22 mouse cellular contexts compared by ENCODE assay signal in genomic region chr14:13578101-13578500, GRCm38 (mm10).
"Had no signal": no experiment of that assay in that cellular context is flagged by ENCODE, and none has a peak within 500 bp of the region (broad histone marks: within the 10 kb centered on the region; RNA-seq: fewer than 3 reads in every experiment).

No protein-coding gene starts in this region.

- H3K4me2 ChIP-seq: limb, embryonic 12.5 days; limb, embryonic 15.5 days; liver, embryonic 11.5 days; lung, embryonic 14.5 days; midbrain, embryonic 13.5 days; neural tube, embryonic 13.5 days; stomach, embryonic 15.5 days had no signal

- H3K4me3 ChIP-seq: limb, embryonic 12.5 days; limb, embryonic 15.5 days; midbrain, embryonic 10.5 days; midbrain, embryonic 13.5 days; myocyte; neural tube, embryonic 13.5 days; stomach, embryonic 15.5 days had no signal

- H3K27ac ChIP-seq: limb, embryonic 12.5 days; limb, embryonic 15.5 days; liver, embryonic 14.5 days; macrophage; midbrain, embryonic 10.5 days; midbrain, embryonic 13.5 days; neural tube, embryonic 13.5 days; stomach, embryonic 15.5 days had no signal

- H3K9ac ChIP-seq: limb, embryonic 12.5 days; limb, embryonic 15.5 days; liver, embryonic 14.5 days; liver, postnatal 0 days; lung, embryonic 14.5 days; midbrain, embryonic 13.5 days; neural tube, embryonic 13.5 days; stomach, embryonic 15.5 days had no signal

- ATAC-seq: liver, postnatal 0 days; lung, postnatal 0 days; midbrain, embryonic 13.5 days; midbrain, embryonic 16.5 days had no signal

- H3K36me3 ChIP-seq: limb, embryonic 12.5 days; limb, embryonic 15.5 days; midbrain, embryonic 10.5 days; midbrain, embryonic 13.5 days; neural tube, embryonic 13.5 days; stomach, embryonic 15.5 days had no signal

- H3K9me3 ChIP-seq: limb, embryonic 12.5 days; limb, embryonic 15.5 days; midbrain, embryonic 10.5 days; midbrain, embryonic 13.5 days; neural tube, embryonic 13.5 days; stomach, embryonic 15.5 days had no signal

- DNase-seq: kidney, adult 18-20 months; kidney, adult 9 months; kidney, postnatal 25 days; left cerebral cortex, postnatal 4 days; liver, postnatal 0 days; lung, embryonic 14.5 days; retina, postnatal 1 day; right cerebral cortex, postnatal 25 days; spleen, adult 18-20 months; thymus, postnatal 25 days had no signal

- H3K27me3 ChIP-seq: limb, embryonic 12.5 days; limb, embryonic 15.5 days; midbrain, embryonic 13.5 days; neural tube, embryonic 13.5 days; stomach, embryonic 15.5 days had no signal

- H3K4me1 ChIP-seq: limb, embryonic 12.5 days; limb, embryonic 15.5 days; midbrain, embryonic 10.5 days; midbrain, embryonic 13.5 days; neural tube, embryonic 13.5 days; stomach, embryonic 15.5 days had no signal
